Mouse (Mus musculus) spleen, postnatal 36 days (tissue): Measurements from ENCODE around the gene Tas2r122.
"Not testable (repeated sequence)": the region's sequence is repeated elsewhere in the genome, so short reads cannot be mapped to it uniquely, and the experiment has no call there.

Source experiments
- DNase-seq, 2 experiments: peaks; one replicate each; pipeline ENCODE4 v3.0.0; 2022; ENCODE audit warnings: low spot score in 2 of 2, mixed read lengths in 1 of 2

The Tas2r122 gene

DNA sequence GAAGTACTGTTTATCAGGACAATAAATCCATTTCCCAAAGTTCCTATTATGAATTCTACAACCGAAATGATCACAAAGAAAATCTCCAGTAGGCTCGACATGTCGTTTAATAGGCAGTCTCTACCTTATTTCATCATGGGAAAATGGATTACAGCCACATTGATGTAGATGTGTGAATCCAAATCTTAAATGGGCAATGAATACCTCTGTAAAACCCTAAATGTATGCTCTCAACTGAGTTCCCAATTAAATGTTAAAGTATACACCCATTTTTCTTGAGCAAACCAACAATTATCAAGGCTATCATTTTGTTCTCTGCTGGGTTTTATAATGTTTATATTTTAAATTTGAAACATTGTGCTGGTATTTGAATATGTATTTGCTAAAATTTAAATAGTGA is at the start of gene Tas2r122:
TSS of gene Tas2r122 (minus strand) at position 101 of the 400 bp plus-strand sequence.
- no peak for DNase-seq

DNA sequence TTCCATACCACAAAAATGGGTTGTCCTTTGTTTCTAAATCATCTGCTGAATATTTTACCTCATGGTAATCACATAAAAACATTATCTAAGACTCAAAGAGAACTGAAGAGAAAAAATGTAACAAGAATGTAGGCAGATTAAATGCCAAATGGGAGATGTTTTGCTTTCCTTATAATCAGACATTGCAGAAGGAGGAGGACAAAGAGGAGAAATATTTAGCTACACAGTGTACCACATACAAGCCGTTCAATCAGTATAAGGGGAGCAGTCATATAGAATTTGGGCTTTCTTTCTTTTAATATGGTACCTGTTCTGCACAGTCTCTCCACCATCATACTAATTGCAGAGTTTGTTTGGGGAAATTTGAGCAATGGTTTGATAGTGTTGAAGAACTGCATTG is 42.7 kb upstream of the Tas2r122 start, which contains the start of gene Tas2r124:
TSS of gene Tas2r124 (plus strand) at position 301 of the 400 bp plus-strand sequence.
- DNase-seq = no peak

DNA sequence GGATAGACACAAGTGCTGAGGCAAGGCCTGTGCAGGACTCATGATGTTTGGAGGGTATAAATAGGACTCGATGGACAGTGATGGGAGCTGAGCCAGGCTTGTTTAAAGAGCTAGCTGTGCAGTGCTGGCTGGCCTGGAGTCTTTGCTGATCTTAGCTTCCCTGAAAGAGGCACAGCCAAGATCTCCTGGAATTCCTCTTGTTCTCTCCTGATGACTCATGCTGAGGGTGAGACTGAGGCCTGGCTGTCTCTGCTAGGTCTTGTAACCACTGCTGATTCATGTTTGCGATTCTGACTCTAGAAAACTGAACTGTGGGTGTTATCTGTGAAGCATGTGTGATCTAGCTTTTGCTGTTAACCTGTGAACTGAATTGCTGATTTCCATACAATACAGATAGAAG is 38.5 kb upstream of the Tas2r122 start:
- no peak for DNase-seq

DNA sequence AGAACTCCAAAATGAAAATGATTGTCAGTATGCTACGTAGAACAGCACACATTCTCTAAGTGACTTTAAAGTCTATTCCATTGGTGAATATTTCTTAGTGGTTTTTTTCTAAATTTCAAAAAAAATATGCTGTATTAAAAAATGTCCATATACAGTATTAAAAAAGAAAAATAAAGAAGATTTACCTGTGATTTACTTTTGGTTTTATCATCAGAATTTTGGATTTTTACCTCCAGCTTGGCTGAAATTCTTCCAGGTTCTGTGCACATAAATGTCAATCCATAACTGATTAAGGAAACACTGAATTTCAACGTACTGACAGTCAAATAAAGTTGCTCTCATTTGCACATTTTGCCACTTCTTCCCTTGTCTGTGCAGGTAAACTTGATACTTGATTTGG is 26.2 kb upstream of the Tas2r122 start, which contains the start of gene Tas2r115:
TSS of gene Tas2r115 (minus strand) at position 101 of the 400 bp plus-strand sequence.
- no peak for DNase-seq

DNA sequence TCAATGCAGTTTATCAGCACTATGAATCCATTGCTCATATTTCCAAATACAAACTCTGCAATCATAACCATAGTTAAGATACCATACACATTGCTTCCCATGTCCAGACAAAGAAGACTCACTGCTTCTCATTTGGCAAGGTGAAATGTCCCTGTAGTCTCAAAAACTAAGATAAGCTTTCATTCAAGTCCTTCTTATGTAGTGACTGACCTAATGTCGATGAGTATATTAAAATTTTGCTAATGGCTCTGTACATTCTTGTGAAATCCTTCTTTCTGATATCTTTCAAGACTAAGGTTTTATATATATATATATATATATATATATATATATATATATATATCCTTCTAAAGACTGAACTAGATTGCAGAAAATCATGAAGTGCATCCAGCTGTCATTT is 10.8 kb downstream of the Tas2r122 start, which contains the start of gene Tas2r121:
TSS of gene Tas2r121 (minus strand) at position 101 of the 400 bp plus-strand sequence.
- no peak for DNase-seq

- not testable (repeated sequence) for DNase-seq
Observed at GRCm38 (mm10) chr6:132691596-132691995, 20.1 kb downstream of the Tas2r122 start.
